Mouse (Mus musculus): Measurements from ENCODE around the gene Srgap2. TPM values are rescaled to one million over a fixed set of nuclear protein-coding genes. Genes with fewer than 3 reads are reported as not detected.

Gene Srgap2
- polyA plus RNA-seq, 1 experiment from 2014 or later: 17.1 TPM

DNA sequence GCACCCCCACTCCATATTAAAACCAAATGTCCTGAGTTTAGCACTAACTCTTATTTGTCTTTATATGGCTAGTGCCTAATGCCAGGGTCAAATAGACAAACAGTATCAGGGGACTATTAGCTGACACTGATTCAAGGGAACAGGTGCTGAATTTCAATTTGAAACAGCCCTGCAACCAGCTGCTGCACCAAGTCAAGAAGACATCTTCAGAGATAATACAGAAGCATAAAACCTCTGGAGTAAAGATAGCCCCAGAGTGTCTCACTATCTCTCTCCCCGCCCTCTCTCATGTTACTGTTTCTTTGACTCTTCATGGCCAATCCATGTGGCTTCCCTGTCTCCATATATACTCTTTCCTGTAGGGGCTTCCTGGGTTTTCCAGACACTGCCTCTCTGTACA is 167.5 kb downstream of the Srgap2 start:
- H3K9ac ChIP-seq (replicated peaks): no peak overlapping the region
- WGBS: 86% methylated on average over 1 of the region's 1 CpGs
- ATAC-seq (ENCODE audit: insufficient number of reproducible peaks, insufficient read depth, low FRiP score, low TSS enrichment, low read depth): no peak
- no peak overlapping the region for H3K4me3 ChIP-seq (replicated peaks)
- no peak overlapping the region for H3K4me2 ChIP-seq
- peaks cover 27% of the 10 kb centered on the region for H3K36me3 ChIP-seq
- H3K4me1 ChIP-seq (replicated peaks): 0 out of 2 replicates have a peak, but pooled peaks cover 7% of the 10 kb centered on the region
- no peak overlapping the region for H3K27ac ChIP-seq
- H3K27me3 ChIP-seq: no peaks in the 10 kb centered on the region
- no peaks in the 10 kb centered on the region for H3K9me3 ChIP-seq

- Histone ChIP-seq H3K9ac (replicated peaks) (no peak overlapping the region), H3K27ac (no peak overlapping the region), H3K4me3 (replicated peaks) (no peak overlapping the region), H3K36me3 (peaks cover 36% of the 10 kb centered on the region), H3K4me1 (replicated peaks) (0 out of 2 replicates have a peak, but pooled peaks cover 7% of the 10 kb centered on the region), H3K9me3 (no peaks in the 10 kb centered on the region), H3K27me3 (no peaks in the 10 kb centered on the region), H3K4me2 (no peak overlapping the region)
- no peak for ATAC-seq (ENCODE audit: insufficient number of reproducible peaks, insufficient read depth, low FRiP score, low TSS enrichment, low read depth)
- WGBS: 86% methylated on average over 1 of the region's 1 CpGs
Measured at GRCm38 (mm10) chr1:131357213-131357612, 169.9 kb downstream of the Srgap2 start.

DNA sequence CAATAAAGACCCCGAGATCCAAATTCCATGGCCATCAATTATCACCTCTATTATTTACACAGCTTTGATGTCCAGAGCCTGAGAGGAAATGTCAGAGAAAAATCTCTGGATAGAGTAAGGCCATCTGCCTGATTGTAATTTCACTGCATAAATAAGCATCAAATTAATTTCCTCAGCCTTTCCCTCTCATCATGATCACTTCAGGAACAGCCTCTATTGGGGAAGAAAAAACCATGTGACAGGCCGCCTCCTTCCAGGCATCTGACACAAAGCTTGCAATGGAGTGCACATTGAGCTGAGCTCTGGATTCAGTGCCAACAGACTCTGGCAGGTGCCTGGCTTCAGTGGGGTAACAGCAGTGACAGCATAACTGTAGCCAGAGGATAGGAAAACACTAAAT is 175.7 kb downstream of the Srgap2 start:
- no peak overlapping the region for H3K4me2 ChIP-seq
- no peak overlapping the region for H3K4me3 ChIP-seq (replicated peaks)
- ATAC-seq (ENCODE audit: insufficient number of reproducible peaks, insufficient read depth, low FRiP score, low TSS enrichment, low read depth): no peak
- no peaks in the 10 kb centered on the region for H3K4me1 ChIP-seq (replicated peaks)
- H3K9me3 ChIP-seq: no peaks in the 10 kb centered on the region
- no peak overlapping the region for H3K9ac ChIP-seq (replicated peaks)
- WGBS: 76% methylated on average over 2 of the region's 2 CpGs
- no peaks in the 10 kb centered on the region for H3K27me3 ChIP-seq
- peaks cover 73% of the 10 kb centered on the region for H3K36me3 ChIP-seq
- H3K27ac ChIP-seq: no peak overlapping the region

DNA sequence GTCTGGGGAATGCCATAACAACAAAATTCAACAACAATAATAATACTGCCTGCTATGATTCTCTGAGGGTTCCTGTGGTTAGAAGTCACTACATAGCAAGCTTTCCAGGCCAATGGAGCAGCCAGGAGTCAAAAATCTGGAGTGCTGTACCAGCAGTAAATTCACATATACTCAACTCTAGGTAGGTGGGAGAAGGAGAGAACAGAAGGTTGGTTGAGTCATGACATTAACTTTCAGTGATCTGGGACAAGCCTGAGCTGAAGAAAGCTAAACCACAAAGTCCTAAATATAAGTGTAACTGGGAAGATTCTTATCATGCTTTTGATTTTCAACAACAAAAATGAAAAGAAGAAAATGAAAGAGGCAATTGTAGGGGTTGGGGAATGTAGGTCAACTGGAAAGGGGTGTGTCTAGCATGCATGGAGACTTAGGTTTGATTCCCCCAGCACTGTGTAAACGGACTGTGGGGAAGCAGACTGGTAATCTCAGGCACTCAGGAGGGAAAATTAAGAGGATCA is 177.1 kb downstream of the Srgap2 start:
- Histone ChIP-seq H3K36me3 (peaks cover 70% of the 10 kb centered on the region), H3K27me3 (no peaks in the 10 kb centered on the region), H3K27ac (no peak overlapping the region), H3K9ac (replicated peaks) (no peak overlapping the region), H3K9me3 (no peaks in the 10 kb centered on the region), H3K4me3 (replicated peaks) (no peak overlapping the region), H3K4me2 (no peak overlapping the region), H3K4me1 (replicated peaks) (no peaks in the 10 kb centered on the region)
- WGBS: 67% methylated on average over 1 of the region's 1 CpGs
- no peak for ATAC-seq (ENCODE audit: insufficient number of reproducible peaks, insufficient read depth, low FRiP score, low TSS enrichment, low read depth)

DNA sequence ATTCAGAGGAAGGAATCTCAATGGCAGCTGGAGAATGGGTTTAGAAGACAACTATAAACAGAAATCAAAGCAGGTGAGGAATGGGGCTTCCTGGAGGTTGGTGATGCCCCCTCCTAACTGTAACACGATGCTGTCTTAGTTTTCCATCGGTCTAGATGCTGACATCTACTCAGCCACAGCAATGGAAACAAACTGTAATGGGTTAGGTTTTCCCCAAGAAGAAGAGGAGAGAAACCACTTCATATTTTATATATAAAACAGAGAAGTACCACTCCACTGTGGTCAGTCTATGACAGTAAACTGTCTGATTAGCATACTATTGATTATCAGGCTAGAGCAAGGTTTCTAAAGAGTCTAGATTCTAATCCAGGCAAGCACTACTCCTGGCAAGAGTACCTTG is 179.4 kb downstream of the Srgap2 start:
- no peak overlapping the region for H3K9ac ChIP-seq (replicated peaks)
- H3K27me3 ChIP-seq: no peaks in the 10 kb centered on the region
- peaks cover 70% of the 10 kb centered on the region for H3K36me3 ChIP-seq
- no peak overlapping the region for H3K27ac ChIP-seq
- H3K4me1 ChIP-seq (replicated peaks): no peaks in the 10 kb centered on the region
- no peak overlapping the region for H3K4me3 ChIP-seq (replicated peaks)
- no peak for ATAC-seq (ENCODE audit: insufficient number of reproducible peaks, insufficient read depth, low FRiP score, low TSS enrichment, low read depth)
- H3K9me3 ChIP-seq: no peaks in the 10 kb centered on the region
- H3K4me2 ChIP-seq: no peak overlapping the region
- 76% methylated on average over 2 of the region's 2 CpGs for WGBS

DNA sequence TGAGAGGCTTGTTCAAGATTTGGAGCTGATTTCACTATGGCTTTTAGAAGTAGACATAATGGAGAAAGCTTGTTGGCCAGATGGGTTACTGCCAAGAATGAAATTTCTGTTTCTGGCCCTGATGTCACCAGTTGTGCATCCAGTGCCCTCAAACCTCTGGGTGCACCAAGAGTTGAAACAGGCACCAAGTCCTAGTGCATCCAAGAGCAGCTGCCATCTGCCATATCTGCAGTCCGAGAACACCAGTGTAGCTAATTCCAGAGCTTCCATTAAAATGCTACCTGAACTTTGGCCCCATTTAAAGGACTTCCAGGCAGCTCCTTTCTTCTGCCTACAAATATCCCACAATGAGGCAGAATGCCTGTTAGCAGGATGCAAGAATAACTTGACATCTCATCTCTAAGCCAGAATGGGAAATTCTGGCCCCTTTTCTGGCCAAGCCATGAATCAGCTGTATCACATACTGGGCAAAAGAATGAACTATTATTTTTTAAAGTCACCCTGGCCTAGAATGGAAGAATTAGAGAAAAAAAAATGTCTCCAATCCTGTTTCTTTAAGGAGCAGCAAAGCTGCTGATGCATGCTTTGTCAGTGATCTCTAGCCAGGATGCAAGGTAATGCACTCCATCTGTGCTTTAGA is 180.1 kb downstream of the Srgap2 start:
- no peaks in the 10 kb centered on the region for H3K4me1 ChIP-seq (replicated peaks)
- ATAC-seq (ENCODE audit: insufficient number of reproducible peaks, insufficient read depth, low FRiP score, low TSS enrichment, low read depth): no peak
- no peak overlapping the region for H3K9ac ChIP-seq (replicated peaks)
- no peak overlapping the region for H3K27ac ChIP-seq
- H3K27me3 ChIP-seq: no peaks in the 10 kb centered on the region
- WGBS: 63% methylated on average over 1 of the region's 1 CpGs
- H3K9me3 ChIP-seq: no peaks in the 10 kb centered on the region
- no peak overlapping the region for H3K4me2 ChIP-seq
- peaks cover 66% of the 10 kb centered on the region for H3K36me3 ChIP-seq
- no peak overlapping the region for H3K4me3 ChIP-seq (replicated peaks)

- peaks cover 59% of the 10 kb centered on the region for H3K36me3 ChIP-seq
- no peak overlapping the region for H3K27ac ChIP-seq
- no peaks in the 10 kb centered on the region for H3K9me3 ChIP-seq
- no peaks in the 10 kb centered on the region for H3K4me1 ChIP-seq (replicated peaks)
- H3K27me3 ChIP-seq: no peaks in the 10 kb centered on the region
- WGBS: 82% methylated on average over 5 of the region's 5 CpGs
- no peak for ATAC-seq (ENCODE audit: insufficient number of reproducible peaks, insufficient read depth, low FRiP score, low TSS enrichment, low read depth)
- no peak overlapping the region for H3K9ac ChIP-seq (replicated peaks)
- H3K4me2 ChIP-seq: no peak overlapping the region
- H3K4me3 ChIP-seq (replicated peaks): no peak overlapping the region
Measured at GRCm38 (mm10) chr1:131345422-131346419, 181.4 kb downstream of the Srgap2 start.

DNA sequence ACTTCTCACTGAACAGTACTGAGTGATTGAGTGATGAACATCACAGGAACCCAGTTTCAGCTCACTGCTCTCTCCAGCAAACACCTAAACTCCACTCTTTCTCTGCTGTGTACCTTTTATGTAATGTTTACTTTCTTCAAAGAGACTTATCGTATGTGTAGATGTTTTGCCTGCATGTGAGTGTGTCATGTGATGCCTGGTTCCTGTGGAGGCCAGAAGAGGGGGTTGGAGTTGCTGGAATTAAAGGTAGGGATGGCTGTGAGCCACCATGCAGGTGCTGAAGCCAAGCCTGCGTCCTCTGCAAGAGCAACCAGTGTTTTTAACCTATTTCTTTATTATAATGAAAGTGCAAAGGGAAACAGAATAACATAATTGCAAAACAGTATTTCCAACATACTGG is 182.5 kb downstream of the Srgap2 start:
- Histone ChIP-seq H3K27ac (no peak overlapping the region), H3K4me3 (replicated peaks) (no peak overlapping the region), H3K4me2 (no peak overlapping the region), H3K9ac (replicated peaks) (no peak overlapping the region), H3K4me1 (replicated peaks) (no peaks in the 10 kb centered on the region), H3K36me3 (peaks cover 54% of the 10 kb centered on the region), H3K9me3 (no peaks in the 10 kb centered on the region), H3K27me3 (no peaks in the 10 kb centered on the region)
- ATAC-seq (ENCODE audit: insufficient number of reproducible peaks, insufficient read depth, low FRiP score, low TSS enrichment, low read depth): no peak
- WGBS: 84% methylated on average over 2 of the region's 2 CpGs

DNA sequence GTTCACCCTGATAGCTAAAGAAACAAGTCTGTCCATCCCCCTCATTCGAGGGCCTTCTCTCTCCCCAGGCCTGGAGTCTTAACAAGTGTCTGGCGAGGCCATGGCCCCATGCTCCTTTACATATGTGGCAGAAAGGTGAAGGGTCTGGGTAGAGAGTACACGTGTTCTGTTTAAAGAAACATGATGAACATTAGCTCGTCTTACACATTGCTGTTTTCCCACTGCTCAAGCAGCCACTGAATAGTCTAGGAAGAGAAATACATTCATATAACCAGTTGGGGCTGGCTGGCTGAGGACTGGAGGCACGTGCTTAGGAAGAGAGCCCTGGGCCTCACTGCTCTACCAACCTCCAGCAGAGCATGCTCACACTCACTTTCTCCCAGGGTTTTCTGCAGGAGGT is 191.1 kb downstream of the Srgap2 start:
- Histone ChIP-seq H3K4me2 (no peak overlapping the region), H3K36me3 (peaks cover 47% of the 10 kb centered on the region), H3K4me1 (replicated peaks) (no peaks in the 10 kb centered on the region; the same call in 1 of the 2 replicates), H3K9ac (replicated peaks) (no peak overlapping the region), H3K9me3 (no peaks in the 10 kb centered on the region), H3K27me3 (no peaks in the 10 kb centered on the region), H3K4me3 (replicated peaks) (no peak overlapping the region), H3K27ac (peak overlapping the region; percentile 37)
- ATAC-seq (ENCODE audit: insufficient number of reproducible peaks, insufficient read depth, low FRiP score, low TSS enrichment, low read depth): no peak
- WGBS: 79% methylated on average over 5 of the region's 5 CpGs

DNA sequence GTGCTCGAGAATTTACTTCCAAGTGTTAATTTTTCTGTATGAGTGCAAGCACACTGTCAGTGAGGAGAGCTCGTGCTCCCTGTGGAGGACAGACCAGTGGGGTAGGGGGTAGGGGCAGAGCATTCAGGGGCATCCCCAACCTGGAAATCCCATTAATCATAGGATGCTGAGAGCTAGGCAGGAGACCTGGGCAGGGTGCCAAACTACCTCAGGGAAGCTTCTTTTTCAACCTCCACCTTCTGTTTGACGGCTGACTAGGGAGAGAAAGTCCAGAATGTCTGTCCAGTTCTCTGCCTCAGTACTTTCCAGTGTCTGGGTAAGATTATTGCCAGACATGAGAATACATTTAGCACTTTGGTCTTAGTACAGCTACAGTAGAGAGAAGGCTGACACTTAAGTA is 191.5 kb downstream of the Srgap2 start:
- no peak for ATAC-seq (ENCODE audit: insufficient number of reproducible peaks, insufficient read depth, low FRiP score, low TSS enrichment, low read depth)
- no peak overlapping the region for H3K4me3 ChIP-seq (replicated peaks)
- peak overlapping the region; percentile 37; the same call in 1 of the 2 replicates for H3K27ac ChIP-seq

DNA sequence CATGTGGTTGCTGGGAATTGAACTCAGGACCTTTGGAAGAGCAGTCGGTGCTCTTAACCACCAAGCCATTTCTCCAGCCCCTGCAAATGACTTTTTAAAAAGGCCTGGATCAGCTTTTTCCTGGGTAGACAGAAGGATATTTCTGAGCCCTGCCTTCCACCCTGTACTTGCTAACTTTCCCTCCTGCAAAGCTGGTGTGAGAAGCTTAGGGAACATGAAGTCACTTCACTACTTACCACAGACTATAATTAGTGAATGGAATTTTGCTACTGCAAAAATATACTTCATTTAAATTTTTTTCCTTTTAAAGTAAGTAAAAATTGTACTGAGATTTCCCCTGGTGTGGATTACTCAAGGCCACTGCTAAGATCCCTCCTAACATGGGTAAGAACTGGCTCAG is 196.0 kb downstream of the Srgap2 start:
- no peak overlapping the region for H3K4me3 ChIP-seq (replicated peaks)
- H3K27ac ChIP-seq: no peak overlapping the region
- WGBS: 88% methylated on average over 1 of the region's 1 CpGs
- H3K27me3 ChIP-seq: no peaks in the 10 kb centered on the region
- H3K9me3 ChIP-seq: no peaks in the 10 kb centered on the region
- ATAC-seq (ENCODE audit: insufficient number of reproducible peaks, insufficient read depth, low FRiP score, low TSS enrichment, low read depth): no peak
- H3K9ac ChIP-seq (replicated peaks): no peak overlapping the region
- peaks cover 48% of the 10 kb centered on the region for H3K36me3 ChIP-seq
- no peak overlapping the region for H3K4me2 ChIP-seq
- H3K4me1 ChIP-seq (replicated peaks): no peaks in the 10 kb centered on the region; the same call in 1 of the 2 replicates

More for the DNA sequence above, 191.5 kb downstream of the Srgap2 start:
- Histone ChIP-seq H3K4me1 (replicated peaks) (no peaks in the 10 kb centered on the region; the same call in 1 of the 2 replicates), H3K4me2 (no peak overlapping the region), H3K9ac (replicated peaks) (no peak overlapping the region), H3K9me3 (no peaks in the 10 kb centered on the region), H3K36me3 (peaks cover 48% of the 10 kb centered on the region), H3K27me3 (no peaks in the 10 kb centered on the region)
- WGBS: 61% methylated on average over 3 of the region's 3 CpGs

Data from limb, embryonic 12.5 days (tissue).